Mouse (Mus musculus) embryonic facial prominence, embryonic 14.5 days (tissue): ENCODE measurements at regions not wholly inside any gene's neighbourhood (a gene's known extent, or its start where the extent isn't known, plus 50 kb on each side); places are given as distances from the start of the nearest gene placed in this dataset.
"Not testable (repeated sequence)": the region's sequence is repeated elsewhere in the genome, so short reads cannot be mapped to it uniquely, and the experiment has no call there.

Experiments used
- ATAC-seq: fragments of 200-750 bp; cut with Nextera tagmentation; 2 replicates; pipeline ENCODE4 v1.8.0; 2017; ENCODE audit warnings: low read depth, moderate number of reproducible peaks, moderate TSS enrichment
- DNase-seq: peaks from one replicate; pipeline ENCODE4 v3.0.0-alpha.2; 2015; ENCODE audit warnings: low spot score
- H3K27ac ChIP-seq: fragments of 300-500 bp; sonication (generic); replicated peaks from 2 replicates; pipeline ENCODE4 v1.5.1; 2014; ENCODE audit warnings: low read depth, mild to moderate bottlenecking, low read length, moderate library complexity
- H3K27me3 ChIP-seq: fragments of 300-500 bp; sonication (generic); replicated peaks from 2 replicates; pipeline ENCODE4 v1.6.1; 2014; ENCODE audit warnings: low read length; ENCODE audit not compliant: control insufficient read depth, insufficient read depth
- H3K36me3 ChIP-seq: fragments of 300-500 bp; sonication (generic); 2 replicates; pipeline ENCODE4 v1.6.1; 2014; ENCODE audit warnings: low read length, mixed read lengths; ENCODE audit not compliant: control insufficient read depth, insufficient read depth
- H3K4me1 ChIP-seq: fragments of 300-500 bp; sonication (generic); 2 replicates; pipeline ENCODE4 v1.6.1; 2014; ENCODE audit warnings: antibody characterized with exemption, low read length; ENCODE audit not compliant: control insufficient read depth, insufficient read depth
- H3K4me2 ChIP-seq: fragments of 300-500 bp; sonication (generic); 2 replicates; pipeline ENCODE4 v1.6.1; 2014; ENCODE audit warnings: low read depth, mild to moderate bottlenecking, low read length, moderate library complexity, mixed read lengths
- H3K4me3 ChIP-seq: fragments of 300-500 bp; sonication (generic); 2 replicates; pipeline ENCODE4 v1.5.1; 2014; ENCODE audit warnings: low read depth, mild to moderate bottlenecking, low read length
- H3K9ac ChIP-seq: fragments of 300-500 bp; sonication (generic); 2 replicates; pipeline ENCODE4 v1.6.1; 2014; ENCODE audit warnings: low read depth, mild to moderate bottlenecking, low read length, moderate library complexity, mixed read lengths
- H3K9me3 ChIP-seq: fragments of 300-500 bp; sonication (generic); 2 replicates; pipeline ENCODE4 v1.6.1; 2016; ENCODE audit warnings: low read length; ENCODE audit not compliant: control insufficient read depth
- WGBS: fragments of 180-500 bp; shearing (Covaris S2); extraction: QIAGEN DNeasy Blood & Tissue Kit; methylation state at CpG from one replicate; pipeline ENCODE4 v1.1.7; 2014; 5-methylcytosine and 5-hydroxymethylcytosine counted together

- no peaks in the 10 kb centered on the region for H3K36me3 ChIP-seq
- H3K9me3 ChIP-seq, result no peaks in the 10 kb centered on the region
- 67% methylated on average over 7 of the region's 7 CpGs for WGBS
- H3K27me3 ChIP-seq, result no peaks in the 10 kb centered on the region
- no peak overlapping the region for H3K9ac ChIP-seq
- no peak overlapping the region for H3K27ac ChIP-seq
- H3K4me2 ChIP-seq, result no peak overlapping the region
- H3K4me3 ChIP-seq, result no peak overlapping the region
- peaks cover 9% of the 10 kb centered on the region; the same call in 1 of the 2 replicates for H3K4me1 ChIP-seq
- ATAC-seq, result peak; percentile 47; the same call in 1 of the 2 replicates
- DNase-seq, result peak; percentile 59
Observed at GRCm38 (mm10) chr9:72189867-72190266, 78.2 kb upstream of the Tcf12 start.

- Histone ChIP-seq H3K27ac (no peak overlapping the region), H3K9ac (no peak overlapping the region), H3K4me3 (no peak overlapping the region), H3K27me3 (no peaks in the 10 kb centered on the region), H3K36me3 (no peaks in the 10 kb centered on the region), H3K4me2 (no peak overlapping the region), H3K4me1 (peaks cover 9% of the 10 kb centered on the region; the same call in 1 of the 2 replicates), H3K9me3 (no peaks in the 10 kb centered on the region)
- ATAC-seq, result no peak
- no peak for DNase-seq
- 82% methylated on average over 4 of the region's 4 CpGs for WGBS
Observed at GRCm38 (mm10) chr9:72190631-72191030, 79.0 kb upstream of the Tcf12 start.

- Histone ChIP-seq H3K4me3 (no peak overlapping the region), H3K9ac (no peak overlapping the region), H3K4me1 (peaks cover 9% of the 10 kb centered on the region; the same call in 1 of the 2 replicates), H3K27me3 (no peaks in the 10 kb centered on the region), H3K9me3 (no peaks in the 10 kb centered on the region), H3K27ac (no peak overlapping the region), H3K36me3 (no peaks in the 10 kb centered on the region), H3K4me2 (no peak overlapping the region)
- ATAC-seq (no peak), DNase-seq (no peak)
- 94% methylated on average over 8 of the region's 8 CpGs for WGBS
Observed at GRCm38 (mm10) chr9:72191091-72191490, 79.4 kb upstream of the Tcf12 start.

- Histone ChIP-seq H3K27me3 (no peaks in the 10 kb centered on the region), H3K36me3 (no peaks in the 10 kb centered on the region), H3K4me1 (peaks cover 19% of the 10 kb centered on the region; the same call in 1 of the 2 replicates), H3K9me3 (no peaks in the 10 kb centered on the region), H3K4me3 (no peak overlapping the region), H3K9ac (no peak overlapping the region), H3K27ac (no peak overlapping the region), H3K4me2 (peak overlapping the region; percentile 24; the same call in 1 of the 2 replicates)
- ATAC-seq (peak; percentile 66), DNase-seq (peak; percentile 83)
- 33% methylated on average over 8 of the region's 8 CpGs for WGBS
Observed at GRCm38 (mm10) chr9:72192051-72192952, 80.6 kb upstream of the Tcf12 start.

- not testable (repeated sequence) for ATAC-seq, DNase-seq
- 65% methylated on average over 1 of the region's 1 CpGs for WGBS
Observed at GRCm38 (mm10) chr9:72192953-72193337, 81.3 kb upstream of the Tcf12 start.

GRCm38 (mm10) chr9:72195348-72195747 is 79.3 kb upstream of the Zfp280d start:
- ATAC-seq, result no peak

More at GRCm38 (mm10) chr9:72192953-72193337, 81.3 kb upstream of the Tcf12 start:
- not testable (repeated sequence) for H3K27ac ChIP-seq, H3K4me2 ChIP-seq, H3K4me3 ChIP-seq, H3K36me3 ChIP-seq, H3K9ac ChIP-seq, H3K9me3 ChIP-seq, H3K27me3 ChIP-seq
- peaks cover 22% of the 10 kb centered on the region; the same call in 1 of the 2 replicates for H3K4me1 ChIP-seq

GRCm38 (mm10) chr9:72196626-72197330 is 77.9 kb upstream of the Zfp280d start:
- H3K36me3 ChIP-seq, result no peaks in the 10 kb centered on the region
- H3K9me3 ChIP-seq, result no peaks in the 10 kb centered on the region
- no peak overlapping the region for H3K4me2 ChIP-seq
- H3K4me3 ChIP-seq, result no peak overlapping the region
- DNase-seq, result peak; percentile 44
- ATAC-seq, result peak; percentile 33; the same call in 1 of the 2 replicates
- 54% methylated on average over 10 of the region's 10 CpGs for WGBS
- H3K9ac ChIP-seq, result no peak overlapping the region
- H3K4me1 ChIP-seq, result peaks cover 20% of the 10 kb centered on the region; the same call in 1 of the 2 replicates
- H3K27me3 ChIP-seq, result no peaks in the 10 kb centered on the region
- H3K27ac ChIP-seq, result peak overlapping the region; percentile 15; the same call in 1 of the 2 replicates

More at GRCm38 (mm10) chr9:72195348-72195747, 79.3 kb upstream of the Zfp280d start:
- Histone ChIP-seq H3K9ac (no peak overlapping the region), H3K4me3 (no peak overlapping the region), H3K4me2 (no peak overlapping the region), H3K4me1 (peaks cover 22% of the 10 kb centered on the region; the same call in 1 of the 2 replicates), H3K36me3 (no peaks in the 10 kb centered on the region), H3K9me3 (no peaks in the 10 kb centered on the region), H3K27ac (no peak overlapping the region), H3K27me3 (no peaks in the 10 kb centered on the region)
- no peak for DNase-seq
- WGBS, result 58% methylated on average over 3 of the region's 3 CpGs

- ATAC-seq, result no peak
- no peaks in the 10 kb centered on the region for H3K9me3 ChIP-seq
Observed at GRCm38 (mm10) chr9:72197331-72197732, 77.3 kb upstream of the Zfp280d start.

More at GRCm38 (mm10) chr9:72197331-72197732, 77.3 kb upstream of the Zfp280d start:
- 64% methylated on average over 11 of the region's 11 CpGs for WGBS
- no peak for DNase-seq
- Histone ChIP-seq H3K36me3 (no peaks in the 10 kb centered on the region), H3K4me3 (no peak overlapping the region), H3K9ac (no peak overlapping the region), H3K4me2 (no peak overlapping the region), H3K4me1 (peaks cover 16% of the 10 kb centered on the region; the same call in 1 of the 2 replicates), H3K27ac (no peak overlapping the region; the same call in 1 of the 2 replicates), H3K27me3 (no peaks in the 10 kb centered on the region)
